Mouse (Mus musculus) left cerebral cortex, postnatal 36 days (tissue): ENCODE measurements around the gene Glo1. TPM values are rescaled to one million over a fixed set of nuclear protein-coding genes. Genes with fewer than 3 reads are reported as not detected.

Source experiments
- DNase-seq, 2 experiments: peaks; one replicate each; pipeline ENCODE4 v3.0.0; 2021 to 2022; ENCODE audit warnings: low spot score in 2 of 2, mixed read lengths in 1 of 2
- intact Hi-C: fragments of 180-260 bp; cut with DNase I; formaldehyde crosslinking; loops from one replicate; pipeline ENCODE4 v1.15.1; 2025
- total RNA-seq, 2 experiments: library from RNA; stranded (reverse); gene quantifications; 2 replicates each; pipeline ENCODE4 v1.2.3; 2021

Gene Glo1
- total RNA-seq, 2 experiments from 2014 or later: 133 to 152 TPM

GRCm38 (mm10) chr17:30558623-30559022, 68.0 kb downstream of the Glo1 start:
- DNase-seq: no peak
- intact Hi-C loops: no loop called here

- intact Hi-C loops: no loop called here
- DNase-seq: no peak
Observed at GRCm38 (mm10) chr17:30556512-30556911, 70.2 kb downstream of the Glo1 start.

GRCm38 (mm10) chr17:30553027-30553937, 73.4 kb downstream of the Glo1 start:
- intact Hi-C loops: no loop called here
- no peak for DNase-seq

GRCm38 (mm10) chr17:30550774-30551107, 75.9 kb downstream of the Glo1 start:
- peak; percentile 55 to 58 for DNase-seq
- intact Hi-C loops: no loop called here

- intact Hi-C loops: no loop called here
Observed at GRCm38 (mm10) chr17:30549899-30550773, 76.5 kb downstream of the Glo1 start.

GRCm38 (mm10) chr17:30539098-30539497, 87.6 kb downstream of the Glo1 start:
- intact Hi-C loops: no loop called here
- DNase-seq: peak in 1 of 2 experiments; percentile 36

More at GRCm38 (mm10) chr17:30549899-30550773, 76.5 kb downstream of the Glo1 start:
- peak; percentile 49 to 50 for DNase-seq

- DNase-seq: no peak
- intact Hi-C loops: no loop called here
Observed at GRCm38 (mm10) chr17:30536651-30537050, 90.0 kb downstream of the Glo1 start.

Other genes starting within 250 kb of the Glo1 start
- 100 to 1,000 TPM in 1 of 2 experiments, 10 to 100 TPM in 1; 80.5 to 105 TPM for gene Btbd9, start 50.4 kb downstream of the Glo1 start, total RNA-seq
- 1 to 10 TPM; 1.3 TPM for gene Dnah8, start 2.5 kb downstream of the Glo1 start, total RNA-seq